Mouse (Mus musculus) brain, embryonic 14.5 days (tissue): ENCODE results near the gene Fat2.

Experiments
- CTCF ChIP-seq: fragments of 200-500 bp; IDR thresholded peaks from 2 replicates; pipeline ENCODE4 v1.5.1; 2012; ENCODE audit warnings: inconsistent platforms, mild to moderate bottlenecking, moderate library complexity, borderline replicate concordance; ENCODE audit not compliant: insufficient read depth, insufficient read length; ENCODE audit errors: extremely low read depth
- POLR2A ChIP-seq: fragments of 200-500 bp; IDR thresholded peaks from 2 replicates; pipeline ENCODE4 v1.6.1; 2012; ENCODE audit warnings: mild to moderate bottlenecking, inconsistent platforms, borderline replicate concordance; ENCODE audit not compliant: poor library complexity, insufficient read depth, insufficient read length, severe bottlenecking; ENCODE audit errors: extremely low read depth

DNA sequence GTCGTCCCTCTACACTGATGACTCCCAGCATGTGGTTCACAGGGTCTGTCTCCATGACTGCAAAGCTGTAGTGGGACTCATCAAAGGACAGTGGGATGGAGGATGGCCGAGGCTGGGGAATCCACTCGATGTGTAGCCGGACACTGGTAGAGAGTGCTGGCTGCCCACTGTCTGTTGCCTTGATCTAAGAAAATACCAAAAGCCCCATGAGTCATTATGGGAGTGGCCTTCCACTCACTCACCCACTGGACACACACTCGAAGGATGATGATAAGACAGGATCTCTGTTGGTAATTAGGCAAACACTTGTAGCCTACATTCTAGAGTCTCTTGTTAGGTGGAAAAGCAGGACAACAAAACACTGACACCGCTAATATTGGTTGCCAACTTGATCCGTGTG is 44.5 kb downstream of the Fat2 start:
- TF ChIP-seq CTCF = no peak
- no peak for TF ChIP-seq POLR2A
